Mouse (Mus musculus): ENCODE results near the gene Mrpl52.

Gene Mrpl52

GRCm38 (mm10) chr14:54432837-54433830 is 6.4 kb downstream of the Mrpl52 start:
- DNase-seq (ENCODE audit: low read depth, low spot score): no peak

GRCm38 (mm10) chr14:54433941-54434531 is 7.3 kb downstream of the Mrpl52 start:
- no peak for DNase-seq (ENCODE audit: low read depth, low spot score)

GRCm38 (mm10) chr14:54435194-54435918 is 8.6 kb downstream of the Mrpl52 start:
- no peak for DNase-seq (ENCODE audit: low read depth, low spot score)

GRCm38 (mm10) chr14:54439155-54439554 is 12.4 kb downstream of the Mrpl52 start:
- DNase-seq (ENCODE audit: low read depth, low spot score): no peak

GRCm38 (mm10) chr14:54439610-54440009 is 12.9 kb downstream of the Mrpl52 start:
- DNase-seq (ENCODE audit: low read depth, low spot score): no peak

- DNase-seq (ENCODE audit: low read depth, low spot score): no peak
Observed at GRCm38 (mm10) chr14:54440538-54440937, 13.8 kb downstream of the Mrpl52 start.

- no peak for DNase-seq (ENCODE audit: low read depth, low spot score)
Observed at GRCm38 (mm10) chr14:54441365-54441764, 14.7 kb downstream of the Mrpl52 start.

GRCm38 (mm10) chr14:54442548-54442947 is 15.8 kb downstream of the Mrpl52 start:
- DNase-seq (ENCODE audit: low read depth, low spot score): no peak

GRCm38 (mm10) chr14:54443196-54443595 is 16.5 kb downstream of the Mrpl52 start:
- DNase-seq (ENCODE audit: low read depth, low spot score): peak; percentile 73

- peak; percentile 89 for DNase-seq (ENCODE audit: low read depth, low spot score)
Observed at GRCm38 (mm10) chr14:54443712-54444618, 17.3 kb downstream of the Mrpl52 start.

GRCm38 (mm10) chr14:54445476-54445875 is 18.8 kb downstream of the Mrpl52 start:
- DNase-seq (ENCODE audit: low read depth, low spot score): no peak

GRCm38 (mm10) chr14:54453566-54453965 is 26.9 kb downstream of the Mrpl52 start:
- DNase-seq (ENCODE audit: low read depth, low spot score): no peak

GRCm38 (mm10) chr14:54454669-54455528 is 28.2 kb downstream of the Mrpl52 start:
- no peak for DNase-seq (ENCODE audit: low read depth, low spot score)

GRCm38 (mm10) chr14:54457907-54458569 is 31.3 kb downstream of the Mrpl52 start:
- no peak for DNase-seq (ENCODE audit: low read depth, low spot score)

GRCm38 (mm10) chr14:54462146-54462545 is 35.4 kb downstream of the Mrpl52 start:
- DNase-seq (ENCODE audit: low read depth, low spot score): no peak

- no peak for DNase-seq (ENCODE audit: low read depth, low spot score)
Observed at GRCm38 (mm10) chr14:54463108-54463958, 36.6 kb downstream of the Mrpl52 start.

- peak; percentile 66 for DNase-seq (ENCODE audit: low read depth, low spot score)
Observed at GRCm38 (mm10) chr14:54463959-54464292, 37.2 kb downstream of the Mrpl52 start, which contains the start of gene Lrp10. Gene Lrp10, plus strand, starts transcription at chr14:54464137.

- peak; percentile 48 for DNase-seq (ENCODE audit: low read depth, low spot score)
Observed at GRCm38 (mm10) chr14:54464293-54465005, 37.7 kb downstream of the Mrpl52 start.

Data from skeletal muscle tissue, adult 2 months (tissue).